Mouse (Mus musculus) embryonic facial prominence, embryonic 12.5 days (tissue): ENCODE measurements around the gene Zfp428. TPM values are rescaled to one million over a fixed set of nuclear protein-coding genes. Genes with fewer than 3 reads are reported as not detected.
A peak's percentile ranks its signal among the peaks of the same experiment; 100 is the strongest.

ENCODE experiments used
- ATAC-seq: fragments of 200-750 bp; cut with Nextera tagmentation; 2 replicates; pipeline ENCODE4 v1.8.0; 2017; ENCODE audit not compliant: insufficient number of reproducible peaks, insufficient read depth, low FRiP score, low TSS enrichment
- H3K27ac ChIP-seq: fragments of 300-500 bp; sonication (generic); 2 replicates; pipeline ENCODE4 v1.5.1; 2016; ENCODE audit warnings: mild to moderate bottlenecking
- H3K27me3 ChIP-seq: fragments of 300-500 bp; sonication (generic); 2 replicates; pipeline ENCODE4 v1.6.1; 2016; ENCODE audit warnings: mild to moderate bottlenecking, moderate library complexity
- H3K36me3 ChIP-seq: fragments of 300-500 bp; sonication (generic); 2 replicates; pipeline ENCODE4 v1.6.1; 2016; ENCODE audit warnings: mild to moderate bottlenecking
- H3K4me1 ChIP-seq: fragments of 300-500 bp; sonication (generic); 2 replicates; pipeline ENCODE4 v1.6.1; 2016
- H3K4me2 ChIP-seq: fragments of 300-500 bp; sonication (generic); replicated peaks from 2 replicates; pipeline ENCODE4 v1.6.1; 2016; ENCODE audit warnings: mild to moderate bottlenecking, moderate library complexity
- H3K4me3 ChIP-seq: fragments of 300-500 bp; sonication (generic); 2 replicates; pipeline ENCODE4 v1.5.1; 2016; ENCODE audit warnings: mild to moderate bottlenecking
- H3K9ac ChIP-seq: fragments of 300-500 bp; sonication (generic); 2 replicates; pipeline ENCODE4 v1.6.1; 2016; ENCODE audit warnings: mild to moderate bottlenecking, moderate library complexity
- H3K9me3 ChIP-seq: fragments of 300-500 bp; sonication (generic); 2 replicates; pipeline ENCODE4 v1.6.1; 2016; ENCODE audit warnings: mild to moderate bottlenecking, moderate library complexity
- WGBS: fragments of 180-500 bp; shearing (Covaris S2); methylation state at CpG from one replicate; pipeline ENCODE4 v1.1.7; 2016; 5-methylcytosine and 5-hydroxymethylcytosine counted together
- polyA plus RNA-seq: library from polyadenylated mRNA; unstranded; fragments of >200 nt; fragmentation: Nextera tagmentation; extraction: Ambion mirVana; gene quantifications from 2 replicates; pipeline ENCODE4 v1.2.1, GENCODE M21; 2016

Zfp428 gene
- 100 and 113 TPM in 2 replicates for polyA plus RNA-seq

DNA sequence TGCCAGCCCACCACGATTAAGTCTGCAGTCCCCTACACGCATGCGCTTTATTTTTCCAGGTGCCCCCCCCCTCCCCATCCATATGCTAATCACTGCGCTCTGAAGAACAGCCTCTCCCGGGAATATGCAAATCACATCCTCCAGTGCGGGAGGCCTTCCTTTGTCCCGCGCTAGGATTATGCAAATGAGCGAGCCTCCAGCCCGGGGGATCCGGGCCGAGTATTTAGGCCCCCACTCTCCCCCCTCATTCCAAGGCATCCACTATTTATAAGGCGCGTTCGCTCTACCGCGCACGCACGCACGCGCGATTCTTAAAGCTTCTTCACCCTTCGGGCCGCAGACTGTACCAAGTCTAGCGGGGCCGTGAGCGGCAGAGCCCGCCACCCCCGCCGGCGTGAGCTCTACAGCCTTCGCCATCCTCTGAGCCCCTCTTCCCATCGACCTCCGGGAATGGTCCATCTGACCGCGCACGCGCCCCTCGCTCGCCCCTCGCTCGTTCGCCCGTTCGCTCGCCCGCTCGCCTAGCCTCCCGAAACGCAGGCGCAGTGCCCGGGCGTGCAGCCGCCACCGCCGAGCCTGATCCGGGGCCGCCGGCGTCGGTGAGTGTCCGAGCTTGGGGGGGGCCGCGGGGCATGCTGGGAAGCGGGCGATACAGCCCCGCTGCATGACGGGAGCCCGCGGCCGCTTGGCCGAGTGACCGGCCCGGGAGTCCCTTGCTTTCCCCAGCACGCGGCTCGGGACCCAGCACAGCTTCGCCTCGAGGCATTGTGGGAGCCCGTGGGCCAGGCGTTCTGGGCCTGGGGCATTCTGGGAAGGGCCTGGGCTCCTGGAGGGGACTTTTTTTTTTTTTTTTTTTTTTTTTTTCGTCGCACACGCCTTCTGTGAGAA is at the start of gene Zfp428:
Gene Zfp428, plus strand, starts transcription at position 169 of the 888 bp plus-strand sequence.
- Histone ChIP-seq H3K36me3 (peaks cover 15% of the 10 kb centered on the region), H3K9ac (peak within 1 kb of the TSS; percentile 93), H3K27ac (peak within 1 kb of the TSS; percentile 99), H3K4me3 (peak within 1 kb of the TSS; percentile 69), H3K4me1 (peaks cover 25% of the 10 kb centered on the region), H3K27me3 (0 out of 2 replicates have a peak, but pooled peaks cover 8% of the 10 kb centered on the region), H3K4me2 (peak within 1 kb of the TSS; percentile 78), H3K9me3 (no peaks in the 10 kb centered on the region)
- ATAC-seq: peak; percentile 88
- under 1% methylated on average over 83 of the region's 84 CpGs for WGBS

DNA sequence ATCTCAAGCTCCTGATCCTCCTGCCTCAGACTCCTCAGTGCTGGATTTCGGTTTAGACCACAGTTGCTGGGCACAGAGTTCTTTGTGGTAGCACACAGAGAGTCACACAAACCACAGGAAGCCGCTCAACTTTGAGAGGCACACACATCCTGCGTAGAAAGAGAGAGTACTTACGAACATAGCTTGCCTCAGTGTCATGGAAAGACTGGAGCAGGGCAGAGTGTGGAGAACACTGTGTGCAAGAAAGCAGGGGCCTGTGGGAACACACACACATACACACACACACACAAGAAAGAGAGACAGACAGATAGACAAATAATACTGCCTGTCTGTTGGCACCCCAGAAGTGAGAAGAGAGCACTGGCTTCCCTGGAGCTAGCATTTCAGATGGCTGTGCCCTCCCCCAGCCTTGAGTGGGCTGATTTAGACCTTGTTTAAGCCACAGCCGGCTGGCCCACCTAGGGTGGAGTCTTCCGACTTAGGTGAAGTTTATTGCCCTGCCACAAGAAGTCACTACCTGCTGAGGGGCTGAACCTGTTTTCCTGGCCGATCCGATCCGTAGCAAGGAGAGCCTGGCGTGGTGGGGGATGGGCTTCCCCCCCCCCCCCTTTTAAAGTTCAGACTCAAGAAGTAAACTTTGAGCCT is 49.0 kb upstream of the Zfp428 start:
- no peak overlapping the region for H3K27ac ChIP-seq
- H3K9me3 ChIP-seq: no peaks in the 10 kb centered on the region
- H3K4me3 ChIP-seq: no peak overlapping the region
- no peak overlapping the region for H3K9ac ChIP-seq
- H3K36me3 ChIP-seq: no peaks in the 10 kb centered on the region
- 71% methylated on average over 10 of the region's 10 CpGs for WGBS
- peaks cover 4% of the 10 kb centered on the region; the same call in 1 of the 2 replicates for H3K4me1 ChIP-seq
- peaks cover 6% of the 10 kb centered on the region; the same call in 1 of the 2 replicates for H3K27me3 ChIP-seq
- H3K4me2 ChIP-seq: no peak overlapping the region
- ATAC-seq: no peak

GRCm38 (mm10) chr7:24459440-24459839 is 47.4 kb upstream of the Zfp428 start:
- H3K4me2 ChIP-seq: no peak overlapping the region
- no peak for ATAC-seq
- H3K4me1 ChIP-seq: peaks cover 9% of the 10 kb centered on the region
- H3K27ac ChIP-seq: no peak overlapping the region
- WGBS: 75% methylated on average over 5 of the region's 5 CpGs
- no peaks in the 10 kb centered on the region for H3K9me3 ChIP-seq
- no peak overlapping the region for H3K9ac ChIP-seq
- H3K36me3 ChIP-seq: no peaks in the 10 kb centered on the region
- H3K4me3 ChIP-seq: no peak overlapping the region
- H3K27me3 ChIP-seq: 0 out of 2 replicates have a peak, but pooled peaks cover 6% of the 10 kb centered on the region

DNA sequence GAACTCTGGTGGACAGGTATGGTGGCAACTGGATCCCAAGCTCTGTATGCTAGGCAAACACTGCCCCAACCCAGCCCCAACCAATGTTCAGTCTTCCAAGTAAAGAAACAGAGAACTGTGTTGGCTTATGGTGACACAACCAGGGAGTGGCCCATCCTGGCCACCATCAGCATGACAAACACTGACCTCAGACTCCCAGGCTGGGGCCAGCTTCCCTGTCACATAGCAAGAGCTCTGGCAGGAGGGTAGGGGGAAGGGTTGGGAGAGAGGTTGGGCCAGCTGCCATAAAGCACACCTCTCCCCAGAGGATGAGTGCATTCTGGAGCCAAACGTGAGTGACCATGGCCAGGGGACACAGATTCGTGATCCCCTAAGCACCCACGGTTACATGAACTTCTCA is 47.0 kb upstream of the Zfp428 start:
- 68% methylated on average over 3 of the region's 3 CpGs for WGBS
- no peaks in the 10 kb centered on the region for H3K9me3 ChIP-seq
- H3K27me3 ChIP-seq: 0 out of 2 replicates have a peak, but pooled peaks cover 6% of the 10 kb centered on the region
- no peak overlapping the region for H3K4me2 ChIP-seq
- no peak overlapping the region for H3K4me3 ChIP-seq
- no peaks in the 10 kb centered on the region for H3K36me3 ChIP-seq
- no peak for ATAC-seq
- H3K4me1 ChIP-seq: peaks cover 9% of the 10 kb centered on the region
- H3K9ac ChIP-seq: no peak overlapping the region
- no peak overlapping the region for H3K27ac ChIP-seq

GRCm38 (mm10) chr7:24461376-24462051 is 45.3 kb upstream of the Zfp428 start:
- 66% methylated on average over 14 of the region's 14 CpGs for WGBS
- Histone ChIP-seq H3K4me3 (no peak overlapping the region), H3K36me3 (no peaks in the 10 kb centered on the region), H3K9ac (no peak overlapping the region), H3K27ac (no peak overlapping the region), H3K9me3 (no peaks in the 10 kb centered on the region), H3K27me3 (0 out of 2 replicates have a peak, but pooled peaks cover 6% of the 10 kb centered on the region), H3K4me1 (peaks cover 9% of the 10 kb centered on the region), H3K4me2 (no peak overlapping the region)
- no peak for ATAC-seq

DNA sequence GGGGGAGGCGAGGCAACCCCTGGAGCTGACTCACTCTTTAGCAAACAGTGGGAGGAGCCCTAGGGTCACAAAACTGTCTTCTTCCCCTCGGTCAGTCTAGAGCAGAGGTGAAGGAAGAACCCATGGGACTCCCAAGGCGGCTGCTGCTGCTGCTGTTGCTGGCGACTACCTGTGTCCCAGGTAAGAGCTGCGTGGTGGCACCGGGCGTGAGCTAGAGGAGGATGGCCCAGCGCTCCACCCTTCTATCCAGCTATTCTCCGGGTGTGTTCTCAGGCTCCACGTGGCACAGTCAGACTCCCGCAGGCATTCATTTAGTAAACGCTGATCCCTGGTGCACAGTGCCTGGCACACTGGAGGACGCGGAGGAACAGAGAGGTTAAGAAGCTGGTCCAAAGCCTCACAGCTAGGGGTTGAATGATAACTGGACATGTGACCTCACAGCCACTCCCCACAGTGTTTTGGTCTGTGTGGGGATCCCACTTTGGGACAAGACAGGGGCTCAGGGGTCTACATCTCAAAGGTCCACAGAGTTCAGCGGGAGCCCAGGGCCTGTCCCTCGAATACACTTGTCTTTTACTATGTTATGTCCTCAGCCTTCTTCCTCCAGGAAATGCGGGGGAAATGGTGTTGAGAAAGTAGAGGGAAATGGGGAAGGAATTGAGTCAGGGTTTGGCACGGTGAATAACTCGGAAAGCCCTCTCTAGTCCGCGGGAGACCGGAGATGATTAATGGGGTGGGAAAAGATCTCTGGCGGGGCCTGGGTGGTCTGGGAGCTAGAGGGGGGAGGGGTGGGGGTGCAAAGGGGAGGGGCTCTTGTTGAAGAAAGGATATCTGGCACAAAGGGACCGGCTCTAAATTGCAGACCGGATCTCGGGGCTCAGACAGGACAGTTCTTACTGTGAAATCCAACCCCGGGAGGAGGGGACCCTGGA is 44.2 kb upstream of the Zfp428 start, which contains the start of gene Plaur:
Gene Plaur, plus strand, starts transcription at position 97 of the 932 bp plus-strand sequence.
- H3K4me2 ChIP-seq: peak within 1 kb of the TSS; percentile 28
- H3K4me1 ChIP-seq: peaks cover 9% of the 10 kb centered on the region
- ATAC-seq: no peak
- H3K36me3 ChIP-seq: no peaks in the 10 kb centered on the region
- 9% methylated on average over 27 of the region's 27 CpGs for WGBS
- no peak within 1 kb of the TSS for H3K4me3 ChIP-seq
- H3K9ac ChIP-seq: no peak within 1 kb of the TSS
- 0 out of 2 replicates have a peak, but pooled peaks cover 6% of the 10 kb centered on the region for H3K27me3 ChIP-seq
- H3K9me3 ChIP-seq: no peaks in the 10 kb centered on the region
- H3K27ac ChIP-seq: no peak within 1 kb of the TSS

GRCm38 (mm10) chr7:24466835-24467234 is 40.0 kb upstream of the Zfp428 start:
- no peak overlapping the region for H3K4me3 ChIP-seq
- ATAC-seq: no peak
- no peaks in the 10 kb centered on the region for H3K36me3 ChIP-seq
- 0 out of 2 replicates have a peak, but pooled peaks cover 2% of the 10 kb centered on the region for H3K27me3 ChIP-seq
- H3K4me2 ChIP-seq: no peak overlapping the region
- H3K4me1 ChIP-seq: peaks cover 9% of the 10 kb centered on the region
- 87% methylated on average over 6 of the region's 6 CpGs for WGBS
- no peak overlapping the region for H3K27ac ChIP-seq
- no peak overlapping the region for H3K9ac ChIP-seq
- 0 out of 2 replicates have a peak, but pooled peaks cover 3% of the 10 kb centered on the region for H3K9me3 ChIP-seq

DNA sequence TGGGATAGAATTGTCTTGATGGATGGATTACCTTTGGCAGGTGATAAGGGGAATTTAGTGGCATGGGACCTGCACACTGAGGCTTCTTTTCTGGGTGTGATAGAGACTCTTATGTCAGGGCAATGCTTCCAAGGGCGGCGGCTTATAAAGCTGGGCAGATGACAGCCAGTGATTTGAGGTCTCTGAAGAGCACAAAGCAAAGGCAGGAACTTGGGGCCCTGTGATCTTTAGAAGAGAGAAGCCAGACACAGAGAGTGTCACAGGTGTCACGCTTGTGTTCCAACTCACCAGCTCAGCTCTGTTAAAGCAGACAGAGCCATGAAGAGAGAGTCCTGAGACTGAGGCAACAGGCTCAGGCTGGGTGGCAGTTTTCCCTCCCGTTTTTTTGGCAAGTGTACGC is 38.9 kb upstream of the Zfp428 start:
- Histone ChIP-seq H3K4me2 (no peak overlapping the region), H3K9me3 (0 out of 2 replicates have a peak, but pooled peaks cover 3% of the 10 kb centered on the region), H3K27ac (no peak overlapping the region), H3K36me3 (no peaks in the 10 kb centered on the region), H3K4me3 (no peak overlapping the region), H3K9ac (no peak overlapping the region), H3K4me1 (peaks cover 4% of the 10 kb centered on the region), H3K27me3 (no peaks in the 10 kb centered on the region)
- WGBS: 84% methylated on average over 5 of the region's 5 CpGs
- no peak for ATAC-seq

GRCm38 (mm10) chr7:24469126-24469525 is 37.7 kb upstream of the Zfp428 start:
- Histone ChIP-seq H3K36me3 (no peaks in the 10 kb centered on the region), H3K9ac (no peak overlapping the region), H3K27ac (no peak overlapping the region), H3K9me3 (0 out of 2 replicates have a peak, but pooled peaks cover 3% of the 10 kb centered on the region), H3K4me1 (no peaks in the 10 kb centered on the region), H3K4me2 (no peak overlapping the region), H3K4me3 (no peak overlapping the region), H3K27me3 (no peaks in the 10 kb centered on the region)
- 81% methylated on average over 3 of the region's 3 CpGs for WGBS
- no peak for ATAC-seq

DNA sequence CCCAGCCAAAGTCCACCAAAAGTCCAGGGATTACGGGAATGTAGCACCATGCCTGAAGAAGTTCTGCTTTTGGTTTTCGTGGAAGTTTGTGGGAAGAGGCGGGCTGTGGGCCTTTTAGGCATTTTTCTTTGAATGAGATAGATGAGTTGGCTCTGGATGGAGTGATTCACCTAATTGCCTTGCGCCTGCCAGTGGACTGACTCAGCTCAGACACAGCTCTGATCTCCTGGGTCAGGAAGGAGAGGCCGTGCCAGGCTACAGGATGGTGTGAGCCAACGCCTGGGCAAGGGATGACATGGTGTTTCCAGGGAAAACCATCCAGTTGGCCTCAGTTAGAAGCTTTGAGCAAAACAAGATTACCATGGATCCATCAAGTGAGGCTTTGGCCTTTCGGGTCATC is 36.5 kb upstream of the Zfp428 start:
- ATAC-seq: no peak
- 0 out of 2 replicates have a peak, but pooled peaks cover 3% of the 10 kb centered on the region for H3K9me3 ChIP-seq
- H3K4me3 ChIP-seq: no peak overlapping the region
- H3K27ac ChIP-seq: no peak overlapping the region
- no peaks in the 10 kb centered on the region for H3K4me1 ChIP-seq
- H3K27me3 ChIP-seq: no peaks in the 10 kb centered on the region
- H3K36me3 ChIP-seq: no peaks in the 10 kb centered on the region
- no peak overlapping the region for H3K9ac ChIP-seq
- 93% methylated on average over 7 of the region's 7 CpGs for WGBS
- no peak overlapping the region for H3K4me2 ChIP-seq
